Mouse (Mus musculus) CH12.LX (cell line): ENCODE measurements around the gene Hip1. TPM values are rescaled to one million over a fixed set of nuclear protein-coding genes. Genes with fewer than 3 reads are reported as not detected.
A peak's percentile ranks its signal among the peaks of the same experiment; 100 is the strongest.

Source experiments
- DNase-seq: peaks from one replicate; pipeline ENCODE4 v3.0.0-alpha.2; 2013; ENCODE audit errors: extremely low read depth
- H3K27ac ChIP-seq: 2 replicates; pipeline ENCODE4 v1.5.1; 2012; ENCODE audit warnings: low read depth, mild to moderate bottlenecking, control low read depth, moderate library complexity; ENCODE audit not compliant: insufficient read depth
- H3K27me3 ChIP-seq: replicated peaks from 2 replicates; pipeline ENCODE3; 2012; ENCODE audit warnings: inconsistent platforms
- H3K36me3 ChIP-seq, 2 experiments: replicated peaks in 1 of 2; 2 replicates each; pipeline versions ENCODE3 to v1.6.1; 2012; ENCODE audit warnings: inconsistent platforms in 1 of 2, low read length in 1 of 2, mild to moderate bottlenecking in 1 of 2, mixed read lengths in 1 of 2, moderate library complexity in 1 of 2; ENCODE audit not compliant: control insufficient read depth in 1 of 2, insufficient read depth in 1 of 2
- H3K4me1 ChIP-seq, 2 experiments: 2 replicates each; pipeline ENCODE4 v1.6.1; 2012; ENCODE audit warnings: inconsistent platforms in 1 of 2, moderate library complexity in 1 of 2; ENCODE audit not compliant: insufficient read depth in 2 of 2, control insufficient read depth in 1 of 2
- H3K4me2 ChIP-seq: 2 replicates; pipeline ENCODE4 v1.6.1; 2012; ENCODE audit warnings: low read depth, mild to moderate bottlenecking, control low read depth; ENCODE audit not compliant: poor library complexity, insufficient read depth, severe bottlenecking
- H3K4me3 ChIP-seq, 3 experiments: fragments of 150-350 bp in 1 of 3; sonication (generic) in 1 of 3; replicated peaks in 1 of 3; 2 replicates each; pipeline versions ENCODE3 to v1.5.1; 2011 to 2012; ENCODE audit warnings: low read depth in 2 of 3, low read length in 2 of 3, mild to moderate bottlenecking in 2 of 3, moderate library complexity in 2 of 3, control low read depth in 1 of 3, improper control_type of control experiment in 1 of 3, inconsistent platforms in 1 of 3, mixed read lengths in 1 of 3; ENCODE audit not compliant: poor library complexity in 1 of 3
- H3K79me2 ChIP-seq: replicated peaks from 2 replicates; pipeline ENCODE4 v1.6.1; 2012; ENCODE audit warnings: mild to moderate bottlenecking, moderate library complexity; ENCODE audit not compliant: control insufficient read depth, poor library complexity, insufficient read depth, severe bottlenecking; ENCODE audit errors: extremely low read depth
- H3K9ac ChIP-seq: 2 replicates; pipeline ENCODE4 v1.6.1; 2012; ENCODE audit warnings: low read depth, mild to moderate bottlenecking, control low read depth, moderate library complexity; ENCODE audit not compliant: insufficient read depth
- H3K9me3 ChIP-seq: replicated peaks from 2 replicates; pipeline ENCODE3; 2012; ENCODE audit warnings: low read length, inconsistent platforms, mixed read lengths
- CHD2 ChIP-seq: IDR thresholded peaks from 2 replicates; pipeline ENCODE4 v1.6.1; 2011; ENCODE audit warnings: low read length, improper control_type of control experiment
- CTCF ChIP-seq, 2 experiments: IDR thresholded peaks in 1 of 2; conservative IDR thresholded peaks in 1 of 2; 2 replicates each; pipeline ENCODE4 v1.5.1; 2011 to 2012; ENCODE audit warnings: low read depth in 2 of 2, low read length in 2 of 2, improper control_type of control experiment in 1 of 2, inconsistent platforms in 1 of 2, mild to moderate bottlenecking in 1 of 2, moderate library complexity in 1 of 2
- ELF1 ChIP-seq: IDR thresholded peaks from 2 replicates; pipeline ENCODE4 v1.6.1; 2014; ENCODE audit warnings: low read depth, mild to moderate bottlenecking, inconsistent platforms, low read length, improper control_type of control experiment
- HCFC1 ChIP-seq: IDR thresholded peaks from 2 replicates; pipeline ENCODE4 v1.6.1; 2012; ENCODE audit warnings: low read depth, mild to moderate bottlenecking, inconsistent platforms, low read length, improper control_type of control experiment
- JUND ChIP-seq: conservative IDR thresholded peaks from 2 replicates; pipeline ENCODE4 v1.6.1; 2011; ENCODE audit warnings: low read depth, low read length, improper control_type of control experiment
- MAX ChIP-seq: IDR thresholded peaks from 2 replicates; pipeline ENCODE4 v1.6.1; 2011; ENCODE audit warnings: low read length, improper control_type of control experiment
- MEF2A ChIP-seq: IDR thresholded peaks from 2 replicates; pipeline ENCODE4 v1.6.1; 2014; ENCODE audit warnings: low read depth, mild to moderate bottlenecking, inconsistent platforms, low read length, improper control_type of control experiment, borderline replicate concordance
- NELFE ChIP-seq: IDR thresholded peaks from 2 replicates; pipeline ENCODE4 v1.6.1; 2011; ENCODE audit warnings: low read depth, low read length, improper control_type of control experiment
- PAX5 ChIP-seq: IDR thresholded peaks from 2 replicates; pipeline ENCODE4 v1.6.1; 2012; ENCODE audit warnings: low read length, inconsistent platforms, mixed read lengths
- POLR2AphosphoS2 ChIP-seq: IDR thresholded peaks from 2 replicates; pipeline ENCODE4 v1.6.1; 2011; ENCODE audit warnings: low read depth, low read length, improper control_type of control experiment
- RAD21 ChIP-seq: IDR thresholded peaks from 2 replicates; pipeline ENCODE4 v1.6.1; 2011; ENCODE audit warnings: low read depth, mild to moderate bottlenecking, low read length, improper control_type of control experiment, moderate library complexity
- SMC3 ChIP-seq: IDR thresholded peaks from 2 replicates; pipeline ENCODE4 v1.6.1; 2011; ENCODE audit warnings: low read depth, low read length, improper control_type of control experiment
- TBP ChIP-seq: conservative IDR thresholded peaks from 2 replicates; pipeline ENCODE4 v1.6.1; 2011; ENCODE audit warnings: low read depth, low read length, improper control_type of control experiment
- USF1 ChIP-seq: IDR thresholded peaks from 2 replicates; pipeline ENCODE4 v1.6.1; 2014; ENCODE audit warnings: low read depth, mild to moderate bottlenecking, inconsistent platforms, low read length, improper control_type of control experiment
- USF2 ChIP-seq: conservative IDR thresholded peaks from 2 replicates; pipeline ENCODE4 v1.6.1; 2011; ENCODE audit warnings: low read depth, low read length, improper control_type of control experiment
- ZMIZ1 ChIP-seq: IDR thresholded peaks from 2 replicates; pipeline ENCODE4 v1.6.1; 2012; ENCODE audit warnings: low read depth, mild to moderate bottlenecking, inconsistent platforms, low read length, improper control_type of control experiment
- dilution Hi-C: fragments of 300-500 bp; cut with MboI; formaldehyde crosslinking; loops from 2 replicates; pipeline ENCODE4 v1.14.3; 2020; ENCODE audit warnings: low sequenced_read_pairs; ENCODE audit not compliant: extremely low pct_unique_long_range_greater_than_20kb, extremely low pct_ligation_motif_present
- in situ Hi-C: fragments of 300-500 bp; cut with MboI; formaldehyde crosslinking; loops from 3 replicates; pipeline ENCODE4 v1.14.3; 2019; ENCODE audit warnings: low sequenced_read_pairs, low pct_ligation_motif_present, low pct_unique_long_range_greater_than_20kb, mixed read lengths
- polyA plus RNA-seq: library from polyadenylated mRNA; unstranded; fragments of >175 nt; gene quantifications from 2 replicates; pipeline ENCODE4 v1.2.1, GENCODE M21; 2012; ENCODE audit warnings: low read depth; ENCODE audit not compliant: insufficient read length
- total RNA-seq, 2 experiments: library from RNA; depleted of rRNA; stranded (reverse); fragments of 300-350 nt in 1 of 2; fragments of >200 nt in 1 of 2; gene quantifications; 2 replicates each; pipeline ENCODE4 v1.2.3; 2012 to 2014

The Hip1 gene
- total and polyA plus RNA-seq, 3 experiments = 2.2 to 6.4 (median 3.4) TPM

DNA sequence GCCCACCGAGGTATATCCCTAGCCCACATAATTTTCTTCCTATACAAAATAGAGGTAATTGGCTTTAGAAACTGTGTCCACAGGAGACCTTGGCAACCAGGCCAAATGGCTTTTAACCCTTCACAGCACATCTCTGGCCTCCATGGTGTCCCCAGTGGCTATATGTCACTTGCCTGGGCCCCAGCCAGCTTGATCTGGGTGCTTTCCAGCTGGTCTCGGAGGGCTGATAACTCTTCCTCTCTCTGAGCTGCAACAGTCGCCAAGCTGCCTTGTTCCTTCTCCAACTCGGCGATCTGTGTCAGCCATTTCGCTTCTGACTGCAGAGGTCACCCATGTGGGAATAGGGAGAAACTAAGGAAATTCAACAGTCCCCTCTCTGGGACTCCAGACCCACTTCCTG lies 113.8 kb downstream of the Hip1 start:
- Histone ChIP-seq H3K9ac (no peak overlapping the region), H3K27me3 (no peaks in the 10 kb centered on the region), H3K4me2 (no peak overlapping the region), H3K36me3 (peaks cover 2 to 44% of the 10 kb centered on the region in 2 experiments), H3K27ac (no peak overlapping the region), H3K4me1 (peaks cover 7 to 46% of the 10 kb centered on the region in 2 experiments; a peak in 3 of 4 replicates), H3K79me2 (no peaks in the 10 kb centered on the region), H3K9me3 (peaks cover 9% of the 10 kb centered on the region), H3K4me3 (no peak overlapping the region)
- peak; percentile 30 for DNase-seq
- TF ChIP-seq USF1 (no peak), ELF1 (no peak), NELFE (no peak), PAX5 (no peak), MEF2A (no peak), JUND (no peak), TBP (no peak), USF2 (no peak), CHD2 (no peak), MAX (no peak), POLR2AphosphoS2 (no peak)
- dilution Hi-C loops (no loop called here), in situ Hi-C loops (no loop called here)

DNA sequence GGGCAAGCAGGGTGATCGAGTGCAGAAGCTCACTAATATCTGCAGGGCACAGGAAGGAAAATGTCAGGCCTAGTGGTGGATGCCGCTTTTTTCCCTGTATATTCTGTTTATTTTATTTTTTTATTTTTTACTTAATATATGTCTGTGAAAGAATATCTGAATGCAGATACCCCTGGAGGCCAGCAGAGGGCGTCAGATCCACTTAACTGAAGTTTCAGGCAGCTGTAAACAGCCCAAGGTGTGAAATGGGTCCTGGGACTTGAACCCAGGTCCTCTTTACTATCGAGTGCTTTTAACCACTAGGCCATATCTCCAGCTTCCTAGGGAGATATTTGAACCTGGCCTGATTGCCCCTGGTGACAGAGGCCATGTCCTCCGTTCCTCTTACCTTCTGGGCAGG lies 116.1 kb downstream of the Hip1 start:
- TF ChIP-seq HCFC1 (no peak), CTCF (conservative IDR thresholded peaks at IDR 0.05 in 1 of 2, IDR thresholded peaks at IDR 0.05 in 1 of 2; ENCODE audit: low read depth in 2 of 2, low read length in 2 of 2) (peak; percentile 48 to 76), RAD21 (peak; percentile 66), SMC3 (peak; percentile 77), ELF1 (no peak), USF2 (no peak), ZMIZ1 (no peak)
- Histone ChIP-seq H3K4me3 (no peak overlapping the region), H3K9me3 (peaks cover under 1% of the 10 kb centered on the region), H3K79me2 (no peaks in the 10 kb centered on the region), H3K27ac (no peak overlapping the region), H3K4me1 (peaks cover 5 to 37% of the 10 kb centered on the region in 2 experiments; a peak in 3 of 4 replicates), H3K9ac (no peak overlapping the region), H3K4me2 (no peak overlapping the region), H3K27me3 (no peaks in the 10 kb centered on the region), H3K36me3 (peaks cover 2 to 49% of the 10 kb centered on the region in 2 experiments)
- in situ Hi-C loops (no loop called here), dilution Hi-C loops (no loop called here)
- DNase-seq = peak; percentile 22
